Mouse (Mus musculus): ENCODE data around the gene Esrrg.

GRCm38 (mm10) chr1:188151066-188151465 lies 542.5 kb downstream of the Esrrg start:
- TF ChIP-seq POLR2A (IDR thresholded peaks at IDR 0.05; ENCODE audit: low read depth, low read length) (no peak), CTCF (IDR thresholded peaks at IDR 0.05; ENCODE audit: borderline replicate concordance, insufficient read depth, low read length) (no peak)

Data from embryonic fibroblast, embryonic 13.5 days (primary cell).